Mouse (Mus musculus): Measurements from ENCODE around the gene Map3k10. TPM values are rescaled to one million over a fixed set of nuclear protein-coding genes. Genes with fewer than 3 reads are reported as not detected.

The Map3k10 gene
- polyA plus RNA-seq, 1 experiment from 2014 or later = 8.8 TPM

DNA sequence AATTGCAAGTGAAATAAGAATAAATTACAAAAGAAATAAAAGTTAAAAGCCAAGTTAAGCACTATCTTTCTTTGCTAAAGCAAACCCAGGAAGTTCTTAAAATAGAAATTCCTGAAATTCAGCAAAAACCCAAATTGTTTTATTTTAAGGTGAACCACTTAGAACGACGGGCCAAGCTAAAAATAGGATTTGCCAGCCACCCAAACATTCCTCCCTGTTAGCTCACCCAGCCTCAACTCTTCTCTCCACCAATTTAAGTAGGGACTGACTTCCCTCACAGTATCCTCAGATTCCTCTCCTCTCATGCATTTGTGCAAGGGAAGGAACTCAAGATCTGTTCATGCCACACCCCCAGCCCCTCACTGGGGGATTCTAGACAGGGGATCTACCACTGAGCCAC lies 8.8 kb upstream of the Map3k10 start:
- Histone ChIP-seq H3K27me3 (replicated peaks) (peaks cover 11% of the 10 kb centered on the region), H3K36me3 (no peaks in the 10 kb centered on the region), H3K27ac (ENCODE audit: poor library complexity, severe bottlenecking) (no peak overlapping the region), H3K4me1 (replicated peaks) (peaks cover 5% of the 10 kb centered on the region; the same call in 1 of the 2 replicates), H3K4me3 (no peak overlapping the region), H3K9me3 (replicated peaks) (no peaks in the 10 kb centered on the region), H3K9ac (no peak overlapping the region), H3K4me2 (no peak overlapping the region)
- ATAC-seq (ENCODE audit: insufficient number of reproducible peaks, low FRiP score) = no peak
- WGBS = 25% methylated on average over 2 of the region's 2 CpGs

DNA sequence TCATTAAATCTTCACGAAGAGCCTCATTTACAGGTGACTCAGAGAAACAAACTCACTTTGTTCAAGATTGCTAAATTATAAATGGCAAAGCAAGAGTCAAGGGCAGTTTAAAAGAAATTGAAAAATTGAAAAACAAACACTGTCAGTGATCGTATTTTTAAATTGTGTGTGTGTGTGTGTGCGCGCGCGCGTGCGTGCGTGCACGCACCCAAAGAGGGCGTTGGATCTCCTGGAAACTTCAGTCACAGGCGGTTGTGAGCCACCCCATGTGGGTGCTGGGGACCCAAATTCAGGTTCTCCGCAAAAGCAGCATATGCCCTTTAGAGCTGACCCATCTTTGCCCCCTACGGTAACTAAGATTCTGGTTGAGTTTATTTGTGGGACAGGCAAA lies 819 bp upstream of the Map3k10 start:
- Histone ChIP-seq H3K9ac (no peak overlapping the region), H3K4me1 (replicated peaks) (peaks cover 15% of the 10 kb centered on the region), H3K4me3 (peak overlapping the region; percentile 79), H3K36me3 (peaks cover 8% of the 10 kb centered on the region), H3K27me3 (replicated peaks) (no peaks in the 10 kb centered on the region), H3K4me2 (peak overlapping the region; percentile 100), H3K27ac (ENCODE audit: poor library complexity, severe bottlenecking) (no peak overlapping the region), H3K9me3 (replicated peaks) (no peaks in the 10 kb centered on the region)
- 29% methylated on average over 14 of the region's 14 CpGs for WGBS
- no peak for ATAC-seq (ENCODE audit: insufficient number of reproducible peaks, low FRiP score)

- ATAC-seq (ENCODE audit: insufficient number of reproducible peaks, low FRiP score) = peak; percentile 75
- Histone ChIP-seq H3K4me3 (peak overlapping the region; percentile 79), H3K4me2 (peak overlapping the region; percentile 100), H3K36me3 (peaks cover 11% of the 10 kb centered on the region), H3K27ac (ENCODE audit: poor library complexity, severe bottlenecking) (no peak overlapping the region), H3K27me3 (replicated peaks) (no peaks in the 10 kb centered on the region), H3K9ac (peak overlapping the region; percentile 94), H3K9me3 (replicated peaks) (no peaks in the 10 kb centered on the region), H3K4me1 (replicated peaks) (peaks cover 15% of the 10 kb centered on the region)
- WGBS = under 1% methylated on average over 37 of the region's 38 CpGs
These were observed 240 bp downstream of the Map3k10 start for GRCm38 (mm10) chr7:27674195-27674521.

DNA sequence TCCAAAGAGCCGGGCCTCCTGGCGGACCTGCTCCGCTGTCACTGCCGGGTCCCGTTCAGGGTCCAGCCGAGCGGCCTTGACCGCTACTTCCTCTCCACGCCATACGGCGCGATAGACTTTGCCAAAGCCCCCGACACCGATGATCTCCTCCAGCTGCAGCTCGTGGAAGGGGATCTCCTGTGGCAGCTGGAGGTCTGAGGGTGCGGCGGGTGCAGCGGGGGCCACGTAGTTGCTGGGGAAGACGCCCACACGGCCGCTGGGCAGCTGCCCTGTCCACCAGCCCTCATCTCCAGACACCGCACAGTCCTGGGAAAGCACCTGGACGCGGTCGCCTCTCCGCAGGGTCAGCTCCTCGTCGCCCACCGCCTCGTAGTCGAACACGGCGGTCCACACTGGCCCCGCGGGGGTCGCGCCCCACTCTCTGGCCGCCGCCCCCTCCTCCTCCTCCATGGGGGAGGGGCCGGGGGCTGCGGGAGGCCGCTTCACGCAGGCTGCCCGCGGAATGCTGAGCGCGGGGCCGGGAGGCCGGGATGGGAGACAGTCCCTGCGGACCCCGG lies 745 bp downstream of the Map3k10 start:
- Histone ChIP-seq H3K9me3 (replicated peaks) (no peaks in the 10 kb centered on the region), H3K4me1 (replicated peaks) (peaks cover 15% of the 10 kb centered on the region), H3K36me3 (peaks cover 11% of the 10 kb centered on the region), H3K4me2 (peak overlapping the region; percentile 100), H3K9ac (peak overlapping the region; percentile 94), H3K27ac (ENCODE audit: poor library complexity, severe bottlenecking) (no peak overlapping the region), H3K4me3 (peak overlapping the region; percentile 79), H3K27me3 (replicated peaks) (no peaks in the 10 kb centered on the region)
- peak; percentile 44 for ATAC-seq (ENCODE audit: insufficient number of reproducible peaks, low FRiP score)
- 1% methylated on average over 49 of the region's 52 CpGs for WGBS

DNA sequence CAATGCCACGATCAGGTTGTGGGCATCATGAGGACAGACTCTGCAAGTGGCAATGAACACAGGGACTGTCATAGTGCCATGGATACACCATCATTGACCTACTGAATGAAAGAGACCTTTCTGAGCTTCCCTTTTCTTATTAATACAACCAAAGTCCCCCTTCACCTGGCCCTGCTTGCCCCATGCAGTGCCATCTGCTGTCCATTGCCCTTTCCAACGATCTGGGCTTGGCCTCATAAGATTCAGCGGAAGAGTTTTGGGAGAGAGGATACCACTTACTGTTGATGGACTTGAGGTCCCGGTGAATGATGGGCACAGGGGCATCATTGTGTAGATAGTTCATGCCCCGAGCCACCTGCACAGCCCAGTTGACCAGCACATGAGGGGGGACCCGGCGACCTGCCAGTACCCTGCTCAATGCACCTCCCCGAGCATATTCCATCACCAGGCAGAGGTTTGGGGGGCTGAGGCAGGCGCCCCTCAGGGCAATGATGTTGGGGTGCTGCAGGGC lies 1.3 kb downstream of the Map3k10 start:
- H3K27me3 ChIP-seq (replicated peaks) = no peaks in the 10 kb centered on the region
- peaks cover 15% of the 10 kb centered on the region for H3K36me3 ChIP-seq
- ATAC-seq (ENCODE audit: insufficient number of reproducible peaks, low FRiP score) = no peak
- no peaks in the 10 kb centered on the region for H3K9me3 ChIP-seq (replicated peaks)
- H3K4me1 ChIP-seq (replicated peaks) = peaks cover 15% of the 10 kb centered on the region
- peak overlapping the region; percentile 79 for H3K4me3 ChIP-seq
- WGBS = 57% methylated on average over 9 of the region's 9 CpGs
- H3K27ac ChIP-seq (ENCODE audit: poor library complexity, severe bottlenecking) = no peak overlapping the region
- peak overlapping the region; percentile 94 for H3K9ac ChIP-seq
- peak overlapping the region; percentile 100 for H3K4me2 ChIP-seq

- no peak overlapping the region for H3K4me3 ChIP-seq
- H3K27ac ChIP-seq (ENCODE audit: poor library complexity, severe bottlenecking) = no peak overlapping the region
- H3K27me3 ChIP-seq (replicated peaks) = peaks cover 85% of the 10 kb centered on the region
- WGBS = 78% methylated on average over 4 of the region's 4 CpGs
- no peaks in the 10 kb centered on the region for H3K9me3 ChIP-seq (replicated peaks)
- H3K4me2 ChIP-seq = no peak overlapping the region
- peaks cover 6% of the 10 kb centered on the region; the same call in 1 of the 2 replicates for H3K4me1 ChIP-seq (replicated peaks)
- no peak overlapping the region for H3K9ac ChIP-seq
- ATAC-seq (ENCODE audit: insufficient number of reproducible peaks, low FRiP score) = no peak
- peaks cover 18% of the 10 kb centered on the region; the same call in 1 of the 2 replicates for H3K36me3 ChIP-seq
These were observed 12.4 kb downstream of the Map3k10 start for GRCm38 (mm10) chr7:27662038-27662437.

DNA sequence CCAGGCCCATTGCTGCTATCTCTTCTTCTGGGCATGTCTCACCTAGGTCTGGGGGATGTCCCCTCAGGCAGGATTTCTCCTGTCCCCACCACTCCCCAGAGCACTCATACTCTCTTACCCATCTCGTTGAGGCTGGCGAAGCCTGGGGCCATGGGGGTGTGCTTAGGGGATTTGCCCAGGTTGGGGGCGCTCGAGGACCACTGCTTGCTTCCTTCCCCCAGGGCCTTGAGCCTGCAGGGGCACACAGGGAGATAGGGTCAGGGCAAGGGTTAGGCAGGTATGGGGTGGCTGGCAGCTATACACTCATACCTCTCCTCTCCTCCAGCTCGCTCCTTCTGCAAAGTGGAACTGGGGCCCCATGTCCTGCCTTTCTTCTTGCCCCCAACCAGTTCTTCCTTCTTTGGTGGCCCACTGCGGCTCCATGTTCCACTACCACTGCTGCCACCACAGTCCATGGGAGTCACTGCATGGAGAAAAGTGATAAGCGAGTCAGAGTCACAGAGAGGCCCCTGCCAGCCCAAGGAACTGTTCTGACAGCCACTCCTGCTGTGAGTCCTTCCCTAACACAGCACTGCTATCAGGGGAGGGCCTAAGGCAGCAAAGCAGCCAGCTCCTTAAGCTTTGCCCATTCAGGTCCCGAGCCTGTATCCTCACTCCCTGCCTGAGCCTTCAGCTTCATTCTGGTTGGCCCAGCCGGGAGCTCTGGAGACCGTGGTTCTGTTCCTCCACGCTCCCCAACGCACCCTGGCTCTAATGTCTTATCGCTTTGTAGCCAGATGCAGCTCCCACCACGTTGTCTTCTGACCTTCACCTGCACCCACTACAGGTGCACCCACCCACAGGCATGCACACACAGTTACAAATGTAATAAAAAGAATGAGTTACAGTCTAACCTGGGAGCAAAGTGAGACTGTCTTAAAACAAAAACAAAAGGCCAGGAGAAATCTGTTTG lies 15.4 kb downstream of the Map3k10 start:
- Histone ChIP-seq H3K36me3 (peaks cover 18% of the 10 kb centered on the region; the same call in 1 of the 2 replicates), H3K9me3 (replicated peaks) (no peaks in the 10 kb centered on the region), H3K9ac (no peak overlapping the region), H3K27ac (ENCODE audit: poor library complexity, severe bottlenecking) (no peak overlapping the region), H3K27me3 (replicated peaks) (peaks cover 92% of the 10 kb centered on the region), H3K4me1 (replicated peaks) (peaks cover 9% of the 10 kb centered on the region), H3K4me3 (no peak overlapping the region), H3K4me2 (no peak overlapping the region)
- no peak for ATAC-seq (ENCODE audit: insufficient number of reproducible peaks, low FRiP score)
- WGBS = 36% methylated on average over 14 of the region's 14 CpGs

- Histone ChIP-seq H3K27ac (ENCODE audit: poor library complexity, severe bottlenecking) (no peak overlapping the region), H3K9ac (no peak overlapping the region), H3K4me1 (replicated peaks) (peaks cover 11% of the 10 kb centered on the region), H3K4me2 (peak overlapping the region; percentile 32), H3K4me3 (no peak overlapping the region), H3K36me3 (peaks cover 17% of the 10 kb centered on the region; the same call in 1 of the 2 replicates), H3K9me3 (replicated peaks) (no peaks in the 10 kb centered on the region), H3K27me3 (replicated peaks) (peaks cover 97% of the 10 kb centered on the region)
- 13% methylated on average over 52 of the region's 53 CpGs for WGBS
- no peak for ATAC-seq (ENCODE audit: insufficient number of reproducible peaks, low FRiP score)
These were observed 16.5 kb downstream of the Map3k10 start for GRCm38 (mm10) chr7:27657824-27658395.

DNA sequence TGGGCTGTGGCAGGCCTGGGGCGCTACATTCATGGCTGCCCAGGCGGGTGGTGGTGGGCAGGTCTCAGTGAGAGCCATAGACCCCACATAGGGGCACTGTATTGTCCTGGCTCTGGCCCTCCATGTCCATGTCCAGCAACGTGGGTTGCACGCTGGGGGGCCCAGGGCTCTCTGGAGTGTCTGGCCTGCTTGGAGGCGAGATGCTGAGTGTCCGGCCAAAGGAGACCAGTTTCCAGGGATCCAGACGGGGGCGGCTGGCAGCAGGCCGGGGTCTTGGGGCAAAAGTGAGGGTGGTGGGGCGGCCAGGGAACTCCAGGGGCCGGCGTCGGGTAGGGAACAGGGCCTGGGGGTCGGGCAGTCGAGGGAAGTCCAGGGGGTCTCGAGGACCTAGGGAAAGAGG lies 17.8 kb downstream of the Map3k10 start:
- Histone ChIP-seq H3K36me3 (peaks cover 13% of the 10 kb centered on the region; the same call in 1 of the 2 replicates), H3K27me3 (replicated peaks) (peaks cover 98% of the 10 kb centered on the region), H3K4me3 (no peak overlapping the region), H3K27ac (ENCODE audit: poor library complexity, severe bottlenecking) (no peak overlapping the region), H3K9me3 (replicated peaks) (no peaks in the 10 kb centered on the region), H3K4me1 (replicated peaks) (peaks cover 11% of the 10 kb centered on the region), H3K4me2 (no peak overlapping the region), H3K9ac (no peak overlapping the region)
- 85% methylated on average over 16 of the region's 16 CpGs for WGBS
- no peak for ATAC-seq (ENCODE audit: insufficient number of reproducible peaks, low FRiP score)

- Histone ChIP-seq H3K4me3 (no peak overlapping the region), H3K36me3 (peaks cover 7% of the 10 kb centered on the region; the same call in 1 of the 2 replicates), H3K4me2 (no peak overlapping the region), H3K4me1 (replicated peaks) (peaks cover 11% of the 10 kb centered on the region), H3K9me3 (replicated peaks) (no peaks in the 10 kb centered on the region), H3K27me3 (replicated peaks) (peaks cover 93% of the 10 kb centered on the region), H3K9ac (no peak overlapping the region), H3K27ac (ENCODE audit: poor library complexity, severe bottlenecking) (no peak overlapping the region)
- ATAC-seq (ENCODE audit: insufficient number of reproducible peaks, low FRiP score) = no peak
- WGBS = 18% methylated on average over 11 of the region's 11 CpGs
These were observed 18.9 kb downstream of the Map3k10 start for GRCm38 (mm10) chr7:27655545-27655944.

All from heart, embryonic 12.5 days (tissue).